Mouse (Mus musculus) adrenal gland, adult 18-20 months (tissue): ENCODE measurements around the gene Gm26620. TPM values are rescaled to one million over a fixed set of nuclear protein-coding genes. Genes with fewer than 3 reads are reported as not detected.

Source experiments
- DNase-seq, 2 experiments: peaks; one replicate each; pipeline ENCODE4 v3.0.0; 2021 to 2022; ENCODE audit warnings: low spot score in 2 of 2
- total RNA-seq, 2 experiments: library from RNA; stranded (reverse); gene quantifications; 1 replicate in 1 of 2; 2 replicates in 1 of 2; pipeline ENCODE4 v1.2.3; 2021

Gene Gm26620
- total RNA-seq, 2 experiments from 2014 or later = 0.51 to 0.53 TPM

DNA sequence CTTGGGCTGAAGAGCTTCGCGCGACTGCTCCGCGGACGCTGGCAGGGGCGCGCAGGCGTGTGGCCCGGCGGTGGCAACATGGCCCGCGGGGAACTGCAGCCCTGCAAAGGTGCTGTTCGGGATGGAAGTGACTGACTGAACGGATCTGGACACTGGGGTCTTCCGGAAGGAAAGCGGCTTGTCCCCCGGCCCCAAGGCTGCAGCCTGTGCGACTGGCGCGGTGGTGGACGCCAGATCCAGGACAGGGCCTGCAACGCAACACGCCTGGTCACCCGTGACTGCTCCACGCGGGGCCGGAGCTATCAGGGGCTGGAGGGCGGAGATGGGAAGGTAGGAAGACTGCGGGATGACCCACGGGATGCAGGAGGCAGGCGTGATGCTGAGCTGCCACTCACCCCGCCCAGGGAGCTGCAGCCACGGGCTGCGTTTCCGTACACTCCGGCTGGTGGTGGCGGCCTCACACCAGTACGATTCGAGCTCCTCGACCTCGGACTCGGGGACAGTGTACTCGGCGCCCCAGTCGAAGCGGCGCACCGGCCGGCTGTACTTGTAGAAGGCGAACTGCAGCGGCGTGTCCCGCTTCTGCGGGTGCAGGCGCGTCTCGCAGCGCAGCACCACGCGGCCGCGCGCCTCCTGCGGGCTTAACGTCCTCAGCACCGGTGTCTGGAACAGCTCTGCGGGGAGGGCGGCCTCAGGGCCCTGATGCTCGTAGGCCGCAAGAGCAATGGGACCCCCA, 22.8 kb downstream of the Gm26620 start:
- peak; percentile 35 to 38 for DNase-seq

DNA sequence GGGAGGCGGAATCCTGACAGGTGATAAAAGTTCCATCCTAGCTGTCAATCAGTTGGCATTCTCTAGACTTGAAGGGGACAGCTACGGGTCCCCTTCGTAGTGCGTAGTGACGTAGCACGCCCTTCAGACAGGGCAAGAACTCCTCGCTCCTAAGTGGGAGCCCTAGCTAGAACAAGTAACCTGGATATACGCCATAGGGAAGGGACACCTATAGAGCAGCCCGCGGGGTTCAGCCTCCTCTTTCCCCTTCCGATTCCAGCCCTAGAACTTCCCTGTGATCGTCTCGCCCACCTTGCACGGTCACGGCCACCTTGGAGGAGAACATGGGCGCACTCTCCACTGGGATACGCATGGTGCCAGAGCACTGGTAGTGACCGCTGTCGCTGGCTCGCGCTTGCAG, 23.5 kb downstream of the Gm26620 start:
- no peak for DNase-seq

DNA sequence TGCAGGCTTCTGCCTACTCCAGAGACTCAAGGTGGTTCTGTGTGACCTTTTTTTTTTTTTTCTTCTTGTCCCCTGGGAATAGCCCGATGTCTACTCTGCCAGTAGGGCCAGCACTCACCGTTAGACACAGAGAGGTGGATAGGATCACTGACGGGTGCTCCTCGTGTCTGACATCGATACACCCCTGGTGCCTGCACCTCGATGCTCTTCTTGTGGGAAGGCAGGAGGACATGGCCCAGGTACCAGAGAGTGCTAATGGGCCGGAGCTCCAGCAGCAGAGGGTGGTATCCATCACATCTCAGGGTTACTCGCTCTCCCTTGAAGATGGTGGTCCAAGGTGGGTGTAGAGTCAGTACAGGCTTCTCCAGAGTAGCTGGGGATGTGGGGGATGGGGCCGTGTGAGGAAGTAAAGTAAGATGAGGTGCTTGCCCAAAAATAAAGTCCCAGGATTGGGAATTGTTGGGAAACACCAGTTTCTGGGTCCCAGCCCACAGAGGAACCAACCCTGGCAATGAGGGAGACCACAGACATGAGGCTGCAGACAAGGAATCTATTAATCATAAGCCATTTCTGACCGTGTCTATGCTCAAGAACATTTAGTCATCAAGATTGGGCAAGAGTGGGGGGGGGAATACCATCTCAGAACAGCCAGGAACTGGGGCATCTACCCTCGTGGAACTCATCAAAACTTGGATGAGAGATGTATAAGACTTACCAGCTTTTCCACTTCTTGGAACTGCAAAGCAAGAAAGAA, 27.2 kb downstream of the Gm26620 start:
- no peak for DNase-seq

DNA sequence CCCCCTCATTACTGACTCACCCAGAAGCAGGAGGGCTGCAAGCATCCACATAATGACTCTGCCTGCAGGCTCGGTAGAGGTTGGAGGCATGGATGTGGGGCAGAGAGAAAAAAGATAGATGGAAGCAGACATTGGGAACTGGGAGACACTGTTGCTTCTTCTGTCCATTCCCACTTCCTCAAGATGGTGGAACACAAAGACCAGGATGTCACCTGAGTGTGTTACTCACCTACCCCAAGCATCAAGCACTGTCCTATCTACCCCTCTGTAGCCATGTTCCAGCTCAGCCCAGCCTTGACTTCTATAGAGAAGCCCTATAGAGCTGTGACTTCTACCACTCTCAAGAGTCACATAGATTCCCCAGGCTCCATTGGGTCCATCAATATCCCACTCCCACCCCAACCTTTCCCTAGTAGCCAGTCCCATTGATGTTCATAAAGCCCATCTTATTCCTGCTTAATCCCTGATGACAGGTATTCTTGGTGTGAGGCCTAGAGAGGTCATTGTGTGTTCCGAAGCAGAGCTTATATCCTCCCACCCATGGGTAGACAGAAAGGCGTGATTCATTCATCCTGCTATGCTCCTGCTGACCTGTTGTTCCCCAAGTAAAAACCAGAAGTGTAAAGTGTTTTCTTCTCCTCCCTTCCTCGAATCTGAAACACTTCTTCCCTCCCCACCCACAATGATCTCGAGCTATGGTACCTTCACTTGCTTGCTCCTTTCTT, 28.2 kb downstream of the Gm26620 start, which contains the start of gene Fcrlb:
Gene Fcrlb (minus strand): TSS at position 51 of the 725 bp plus-strand sequence.
- DNase-seq = no peak

DNA sequence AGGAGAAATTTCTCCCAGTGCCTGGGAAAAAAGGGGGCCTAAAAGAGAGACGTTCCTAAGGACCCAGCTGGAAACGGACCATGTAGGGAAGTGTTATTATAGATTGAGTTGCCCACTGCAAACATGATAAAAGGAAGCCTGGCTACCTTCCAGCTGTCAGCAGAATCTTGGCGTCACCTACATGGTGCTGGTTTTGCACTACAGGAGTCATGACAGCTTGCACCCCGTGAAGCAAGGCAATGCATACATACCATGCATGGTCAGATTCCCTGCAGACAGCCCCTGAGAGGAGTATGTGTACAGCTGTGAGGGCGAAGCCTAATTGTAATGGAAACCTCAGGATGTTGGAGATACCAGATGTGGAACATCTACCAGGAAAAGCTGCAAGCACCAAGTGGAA, 30.8 kb downstream of the Gm26620 start:
- DNase-seq = no peak

DNA sequence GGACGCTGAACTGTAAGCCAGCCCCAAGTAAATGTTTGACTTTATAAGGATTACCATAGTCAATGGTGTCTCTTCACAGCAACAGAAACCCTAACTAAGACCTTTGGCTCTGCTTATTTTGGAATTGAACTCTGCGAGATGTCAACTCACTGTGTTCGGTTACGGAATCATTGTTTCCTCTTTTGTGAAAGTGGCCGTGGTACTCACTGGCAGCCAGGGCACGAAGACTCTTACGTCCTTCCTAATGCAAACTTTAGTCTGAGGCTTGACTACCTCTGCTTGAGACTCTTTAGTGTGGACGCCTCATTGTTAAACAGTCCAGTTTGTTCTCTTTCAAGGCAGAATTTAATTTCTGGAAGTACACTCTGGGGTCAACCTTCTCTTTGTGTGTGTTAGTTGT, 34.4 kb downstream of the Gm26620 start:
- DNase-seq = no peak

DNA sequence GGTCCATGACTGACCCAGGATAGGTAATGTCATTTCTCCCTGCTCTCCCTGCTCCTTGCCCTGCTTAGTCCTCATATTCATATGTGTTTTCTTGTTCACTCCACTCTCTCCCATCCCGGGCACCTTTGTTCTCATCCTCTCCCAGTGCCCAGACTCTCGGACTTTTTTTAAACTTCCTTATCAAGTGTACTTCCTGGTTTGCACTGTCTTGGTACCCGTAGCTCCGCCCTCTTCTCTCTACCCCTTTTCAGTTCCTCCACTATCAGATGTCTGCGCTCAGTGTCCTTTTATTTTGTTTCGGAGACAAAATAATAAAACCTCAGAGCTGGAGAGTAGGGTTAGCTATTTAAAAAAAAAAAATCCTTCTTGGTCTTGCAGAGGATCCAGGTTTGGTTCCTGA, 39.6 kb downstream of the Gm26620 start:
- DNase-seq = no peak

DNA sequence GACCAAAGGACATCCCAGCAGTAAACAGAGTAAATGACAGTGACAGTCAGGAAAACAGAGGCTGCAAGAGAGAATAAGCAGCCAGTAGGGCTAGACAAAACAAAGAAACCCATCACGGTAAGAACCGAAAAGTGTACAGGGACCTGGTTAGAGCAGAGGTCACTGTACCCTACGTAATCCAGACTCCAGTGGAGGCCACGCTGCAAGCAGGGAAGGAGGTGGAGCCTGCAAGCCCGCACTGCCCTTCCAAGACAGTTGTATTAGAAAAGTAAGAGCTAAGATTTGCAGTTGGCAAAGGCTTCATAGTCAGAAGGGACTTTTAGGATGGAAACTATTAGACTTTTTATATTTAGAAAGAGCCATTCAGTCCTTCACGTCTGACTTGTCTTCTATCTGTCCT, 42.1 kb downstream of the Gm26620 start:
- DNase-seq = no peak

DNA sequence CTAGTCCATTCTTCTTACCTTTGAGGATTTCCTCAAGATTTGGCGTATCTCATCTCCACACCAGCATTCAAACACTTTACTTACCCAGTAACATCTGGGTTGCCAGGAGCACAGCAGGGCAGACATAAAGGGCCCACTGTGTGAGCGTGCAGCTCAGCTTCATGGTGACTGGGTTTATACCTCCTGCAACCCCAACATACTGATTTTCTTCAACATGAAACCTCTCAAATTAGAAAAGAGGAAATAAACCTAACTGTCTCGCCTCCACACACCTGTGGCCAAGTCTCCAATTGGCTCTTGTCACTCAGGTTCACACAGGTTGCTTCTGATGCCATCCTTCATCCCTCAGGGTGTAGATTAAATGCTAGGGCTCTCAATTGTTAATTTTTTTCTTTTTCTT, 42.5 kb downstream of the Gm26620 start, which contains the start of gene Fcrla:
Gene Fcrla (minus strand): TSS at position 206 of the 400 bp plus-strand sequence.
- no peak for DNase-seq

DNA sequence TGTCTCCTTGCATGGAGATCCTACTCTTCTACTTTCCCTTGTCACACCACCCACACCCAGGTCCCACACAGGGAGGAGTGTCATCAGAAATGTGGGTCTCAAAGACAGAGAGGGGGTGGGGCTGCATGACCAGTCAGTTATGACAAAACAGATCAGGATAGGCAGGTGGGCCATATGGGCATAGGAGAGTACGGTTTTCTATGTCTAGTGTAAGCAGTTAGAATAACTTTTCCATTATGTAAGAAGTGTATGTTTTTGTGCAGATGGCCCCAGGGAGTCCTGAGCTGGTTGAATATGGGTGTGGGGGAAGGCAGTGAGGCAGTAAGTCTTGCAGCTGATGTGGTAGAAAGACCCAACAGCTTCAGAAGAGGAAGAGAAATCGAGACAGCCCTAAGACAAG, 43.6 kb downstream of the Gm26620 start:
- DNase-seq = no peak

DNA sequence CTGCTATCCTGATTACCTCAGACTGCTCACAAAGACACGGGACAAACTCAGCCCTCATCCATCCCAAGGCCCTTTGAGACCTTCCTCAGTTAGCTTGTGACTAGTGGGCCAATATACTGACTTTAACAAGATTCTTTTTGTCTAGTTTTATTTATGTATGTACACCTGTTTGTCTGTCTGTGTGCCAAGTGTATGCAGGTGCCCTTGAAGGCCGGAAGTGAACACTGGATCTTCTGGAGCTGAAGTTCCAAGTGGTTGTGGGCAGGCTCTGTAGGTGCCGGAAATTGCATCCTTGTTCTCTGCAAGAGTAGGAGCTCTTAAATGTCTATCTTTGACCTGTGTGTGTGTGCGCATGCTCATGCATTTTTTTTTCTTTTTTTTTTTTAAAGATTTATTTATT, 44.4 kb downstream of the Gm26620 start:
- no peak for DNase-seq

DNA sequence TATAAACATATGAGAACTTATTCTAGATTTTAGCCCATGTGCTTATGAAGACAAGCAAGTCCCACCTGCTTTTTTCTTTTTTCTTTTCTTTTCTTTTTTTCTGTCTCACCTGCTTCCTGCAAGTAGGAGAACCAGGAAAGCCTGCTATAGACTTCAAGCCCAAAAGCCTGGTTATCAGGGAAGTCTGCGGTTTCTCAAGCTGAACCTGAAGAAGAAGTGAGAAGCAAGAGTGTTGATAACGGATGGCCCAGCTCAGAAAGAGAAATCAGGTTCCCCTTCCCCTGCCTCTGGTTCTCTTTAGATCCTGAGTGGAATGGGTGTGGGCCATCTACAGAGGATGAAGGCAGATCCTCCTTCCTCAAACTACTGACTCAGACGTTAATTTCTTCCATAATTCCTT, 47.2 kb downstream of the Gm26620 start:
- DNase-seq = no peak

DNA sequence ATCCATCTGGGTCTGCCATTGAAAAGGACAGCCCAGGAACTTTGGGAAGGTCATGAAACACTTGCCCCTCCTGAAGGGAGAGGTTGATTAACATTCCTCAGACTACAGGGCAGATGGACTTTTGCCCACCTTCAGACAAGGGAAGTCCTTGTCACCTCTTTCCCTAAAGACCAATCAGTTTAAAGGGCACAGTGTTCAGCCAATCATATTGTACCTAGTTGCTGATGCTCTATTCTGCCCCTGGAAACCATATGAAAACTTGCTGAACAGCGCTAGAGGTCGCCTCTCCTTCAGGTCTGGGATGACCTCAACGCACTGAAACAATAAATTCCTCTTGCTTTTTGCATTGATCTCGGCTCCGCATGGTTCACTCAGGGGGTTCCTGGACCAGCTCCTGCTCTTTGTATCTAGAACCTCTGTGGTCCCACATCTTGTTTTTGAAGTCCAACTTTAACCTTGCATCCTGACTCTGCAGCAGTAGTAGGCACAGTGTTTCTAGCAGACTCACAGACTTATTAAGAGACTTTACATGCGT, 48.6 kb downstream of the Gm26620 start:
- no peak for DNase-seq

DNA sequence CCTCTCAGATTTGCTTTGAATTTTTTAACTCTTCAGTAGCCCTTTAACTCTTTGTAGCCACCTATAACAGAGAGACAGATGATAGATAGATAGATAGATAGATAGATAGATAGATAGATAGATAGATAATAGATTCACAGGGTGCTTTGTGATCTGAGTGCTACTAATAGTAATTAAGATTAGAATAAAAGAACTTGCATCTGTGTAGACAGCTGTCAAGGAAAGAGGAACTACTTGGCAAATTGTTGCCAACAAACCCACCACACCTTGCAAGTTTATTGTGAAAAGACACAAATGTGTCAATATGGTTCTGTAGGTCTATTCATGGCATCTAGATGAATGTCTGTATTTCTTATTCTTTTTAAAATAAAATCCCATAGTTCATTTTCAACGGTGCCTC, 49.1 kb downstream of the Gm26620 start:
- no peak for DNase-seq

DNA sequence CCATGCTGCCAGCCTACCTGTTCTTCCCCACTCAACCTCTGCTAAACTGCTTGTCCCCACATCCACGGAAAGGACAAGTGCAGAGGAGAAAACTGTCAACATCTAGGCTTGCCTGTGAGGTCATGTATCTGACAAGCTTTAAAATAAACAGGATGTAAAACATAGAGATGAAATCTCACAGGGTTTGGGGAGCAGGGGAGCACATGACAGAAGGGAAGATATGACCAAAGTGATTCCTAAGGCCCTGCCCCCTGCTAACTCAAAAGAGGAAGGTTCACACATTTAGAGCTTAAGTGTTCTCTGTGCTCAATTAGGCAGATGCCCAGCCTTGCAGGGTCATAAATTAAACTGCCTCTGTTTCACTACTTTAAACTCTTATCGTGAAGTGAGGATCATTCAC, 49.5 kb downstream of the Gm26620 start:
- no peak for DNase-seq

Other genes starting within 250 kb of the Gm26620 start
- gene Olfml2b, start 240.5 kb upstream of the Gm26620 start, total RNA-seq = 1 to 10 TPM; 5.1 to 5.2 TPM
- gene Atf6, start 17.3 kb upstream of the Gm26620 start, total RNA-seq = 10 to 100 TPM; 34.8 to 36.9 TPM
- 10 to 100 TPM; 13.5 to 18.2 TPM for gene Dusp12, start 475 bp downstream of the Gm26620 start, total RNA-seq
- gene Fcrlb, start 27.9 kb downstream of the Gm26620 start, total RNA-seq = not detected
- gene Fcrla, start 42.5 kb downstream of the Gm26620 start, total RNA-seq = under 1 TPM in 1 of 2 experiments, not detected in 1; 0.54 TPM
- 10 to 100 TPM in 1 of 2 experiments, 1 to 10 TPM in 1; 7.0 to 15.6 TPM for gene Fcgr2b, start 91.5 kb downstream of the Gm26620 start, total RNA-seq
- 10 to 100 TPM in 1 of 2 experiments, 1 to 10 TPM in 1; 5.8 to 13.0 TPM for gene Fcgr4, start 133.9 kb downstream of the Gm26620 start, total RNA-seq
- gene Fcgr3, start 179.9 kb downstream of the Gm26620 start, total RNA-seq = 10 to 100 TPM; 17.7 to 32.8 TPM
- 1 to 10 TPM; 3.0 to 4.2 TPM for gene Cfap126, start 228.9 kb downstream of the Gm26620 start, total RNA-seq